Mouse (Mus musculus) small intestine, adult 10 weeks (tissue): ENCODE results near the gene Myo1a. TPM values are rescaled to one million over a fixed set of nuclear protein-coding genes. Genes with fewer than 3 reads are reported as not detected.

ENCODE experiments used
- polyA plus RNA-seq: library from polyadenylated mRNA; stranded (reverse); fragments of 350-450 nt; fragmentation: Illumina TruSeq; extraction: RNeasy Lipid Tissue Mini Kit (QIAGEN cat#74804); gene quantifications from one replicate; pipeline ENCODE4 v1.2.3, GENCODE M21; 2014; ENCODE audit warnings: low replicate concordance

The Myo1a gene
- polyA plus RNA-seq: 124 TPM

GRCm38 (mm10) chr10:127704766-127705220 is at the start of gene Myo1a:
Myo1a (plus strand) TSS chr10:127705170.

GRCm38 (mm10) chr10:127666501-127667268 is 38.3 kb upstream of the Myo1a start, which contains the start of gene Nemp1:
Nemp1 (plus strand) TSS chr10:127666901.

GRCm38 (mm10) chr10:127668093-127669050 is 36.6 kb upstream of the Myo1a start, which contains the start of gene Nab2:
Nab2 (minus strand) TSS chr10:127668568.

GRCm38 (mm10) chr10:127724178-127724577 is 19.2 kb downstream of the Myo1a start, which contains the start of gene Tac2:
Tac2 (plus strand) TSS chr10:127724478.

GRCm38 (mm10) chr10:127739083-127739660 is 34.2 kb downstream of the Myo1a start, which contains the start of gene Zbtb39:
Zbtb39 (plus strand) TSS chr10:127739538.

GRCm38 (mm10) chr10:127751548-127751947 is 46.6 kb downstream of the Myo1a start, which contains the start of gene Gpr182:
Gpr182 (minus strand) TSS chr10:127751732.

GRCm38 (mm10) chr10:127759181-127760110 is 54.5 kb downstream of the Myo1a start, which contains the start of the genes Rdh1 and Rdh16f1:
Rdh1 (plus strand) TSS chr10:127759721.
Rdh16f1 (plus strand) TSS chr10:127759787.

Other genes with a start within 250 kb of the Myo1a start
- not detected for gene Stac3, start 203.5 kb upstream of the Myo1a start, polyA plus RNA-seq
- not detected for gene Ndufa4l2, start 190.2 kb upstream of the Myo1a start, polyA plus RNA-seq
- gene Shmt2, start 182.7 kb upstream of the Myo1a start, polyA plus RNA-seq: 0.78 TPM
- gene Nxph4, start 170.6 kb upstream of the Myo1a start, polyA plus RNA-seq: not detected
- gene Lrp1, start 84.0 kb upstream of the Myo1a start, polyA plus RNA-seq: 3.2 TPM
- gene Stat6, start 62.2 kb upstream of the Myo1a start, polyA plus RNA-seq: 46.4 TPM
- gene Nemp1, start 38.3 kb upstream of the Myo1a start, polyA plus RNA-seq: 9.6 TPM
- gene Nab2, start 36.6 kb upstream of the Myo1a start, polyA plus RNA-seq: 0.48 TPM
- not detected for gene Tac2, start 19.3 kb downstream of the Myo1a start, polyA plus RNA-seq
- gene Zbtb39, start 34.4 kb downstream of the Myo1a start, polyA plus RNA-seq: 3.1 TPM
- 0.19 TPM for gene Gpr182, start 46.6 kb downstream of the Myo1a start, polyA plus RNA-seq
- gene Rdh1, start 54.6 kb downstream of the Myo1a start, polyA plus RNA-seq: 0.19 TPM
- gene Rdh16f1, start 54.6 kb downstream of the Myo1a start, polyA plus RNA-seq: not detected
- 67.6 TPM for gene Rdh9, start 71.2 kb downstream of the Myo1a start, polyA plus RNA-seq
- gene Rdh16, start 96.0 kb downstream of the Myo1a start, polyA plus RNA-seq: 7.8 TPM
- not detected for gene Rdh19, start 144.8 kb downstream of the Myo1a start, polyA plus RNA-seq
- gene Rdh16f2, start 161.3 kb downstream of the Myo1a start, polyA plus RNA-seq: 5.0 TPM
- gene Rdh7, start 183.6 kb downstream of the Myo1a start, polyA plus RNA-seq: 55.8 TPM
- gene Sdr9c7, start 193.3 kb downstream of the Myo1a start, polyA plus RNA-seq: 0.93 TPM